Mouse (Mus musculus): ENCODE results near the gene Sult3a1.
"Not testable (repeated sequence)": the region's sequence is repeated elsewhere in the genome, so short reads cannot be mapped to it uniquely, and the experiment has no call there.

Sult3a1 gene

GRCm38 (mm10) chr10:33857421-33857820 lies at the start of gene Sult3a1:
Gene Sult3a1, plus strand, starts transcription at chr10:33857721.
- H3K27me3 ChIP-seq (ENCODE audit: control insufficient read depth, insufficient read depth, low read length, poor library complexity, severe bottlenecking): no peaks in the 10 kb centered on the region
- no peak for DNase-seq (ENCODE audit: low read depth, low spot score)
- no peaks in the 10 kb centered on the region for H3K36me3 ChIP-seq (ENCODE audit: control insufficient read depth, insufficient read depth, low read length, poor library complexity, severe bottlenecking)

GRCm38 (mm10) chr10:33811807-33812206 lies 45.7 kb upstream of the Sult3a1 start:
- DNase-seq (ENCODE audit: low read depth, low spot score): no peak
- H3K36me3 ChIP-seq (ENCODE audit: control insufficient read depth, insufficient read depth, low read length, poor library complexity, severe bottlenecking): no peaks in the 10 kb centered on the region
- no peaks in the 10 kb centered on the region for H3K27me3 ChIP-seq (ENCODE audit: control insufficient read depth, insufficient read depth, low read length, poor library complexity, severe bottlenecking)

GRCm38 (mm10) chr10:33814266-33814665 lies 43.3 kb upstream of the Sult3a1 start:
- DNase-seq (ENCODE audit: low read depth, low spot score): no peak
- no peaks in the 10 kb centered on the region for H3K36me3 ChIP-seq (ENCODE audit: control insufficient read depth, insufficient read depth, low read length, poor library complexity, severe bottlenecking)
- no peaks in the 10 kb centered on the region; the same call in 1 of the 2 replicates for H3K27me3 ChIP-seq (ENCODE audit: control insufficient read depth, insufficient read depth, low read length, poor library complexity, severe bottlenecking)

GRCm38 (mm10) chr10:33816923-33817322 lies 40.6 kb upstream of the Sult3a1 start:
- no peak for DNase-seq (ENCODE audit: low read depth, low spot score)
- no peaks in the 10 kb centered on the region; the same call in 1 of the 2 replicates for H3K27me3 ChIP-seq (ENCODE audit: control insufficient read depth, insufficient read depth, low read length, poor library complexity, severe bottlenecking)
- H3K36me3 ChIP-seq (ENCODE audit: control insufficient read depth, insufficient read depth, low read length, poor library complexity, severe bottlenecking): no peaks in the 10 kb centered on the region

- no peak for DNase-seq (ENCODE audit: low read depth, low spot score)
- Histone ChIP-seq H3K36me3 (ENCODE audit: control insufficient read depth, insufficient read depth, low read length, poor library complexity, severe bottlenecking) (no peaks in the 10 kb centered on the region), H3K27me3 (ENCODE audit: control insufficient read depth, insufficient read depth, low read length, poor library complexity, severe bottlenecking) (no peaks in the 10 kb centered on the region; the same call in 1 of the 2 replicates)
These were observed 36.6 kb upstream of the Sult3a1 start for GRCm38 (mm10) chr10:33820892-33821291.

- no peak for DNase-seq (ENCODE audit: low read depth, low spot score)
These were observed 8.5 kb downstream of the Sult3a1 start for GRCm38 (mm10) chr10:33865994-33866393.

GRCm38 (mm10) chr10:33870441-33870840 lies 12.9 kb downstream of the Sult3a1 start:
- no peak for DNase-seq (ENCODE audit: low read depth, low spot score)
- no peaks in the 10 kb centered on the region for H3K27me3 ChIP-seq (ENCODE audit: control insufficient read depth, insufficient read depth, low read length, poor library complexity, severe bottlenecking)
- H3K36me3 ChIP-seq (ENCODE audit: control insufficient read depth, insufficient read depth, low read length, poor library complexity, severe bottlenecking): no peaks in the 10 kb centered on the region

More at GRCm38 (mm10) chr10:33865994-33866393, 8.5 kb downstream of the Sult3a1 start:
- Histone ChIP-seq H3K27me3 (ENCODE audit: control insufficient read depth, insufficient read depth, low read length, poor library complexity, severe bottlenecking) (no peaks in the 10 kb centered on the region), H3K36me3 (ENCODE audit: control insufficient read depth, insufficient read depth, low read length, poor library complexity, severe bottlenecking) (no peaks in the 10 kb centered on the region)

- H3K36me3 ChIP-seq (ENCODE audit: control insufficient read depth, insufficient read depth, low read length, poor library complexity, severe bottlenecking): no peaks in the 10 kb centered on the region
- H3K27me3 ChIP-seq (ENCODE audit: control insufficient read depth, insufficient read depth, low read length, poor library complexity, severe bottlenecking): no peaks in the 10 kb centered on the region
- no peak for DNase-seq (ENCODE audit: low read depth, low spot score)
These were observed 15.3 kb downstream of the Sult3a1 start for GRCm38 (mm10) chr10:33872672-33873398.

GRCm38 (mm10) chr10:33882411-33882810 lies 24.9 kb downstream of the Sult3a1 start:
- DNase-seq (ENCODE audit: low read depth, low spot score); H3K36me3 ChIP-seq (ENCODE audit: control insufficient read depth, insufficient read depth, low read length, poor library complexity, severe bottlenecking); H3K27me3 ChIP-seq (ENCODE audit: control insufficient read depth, insufficient read depth, low read length, poor library complexity, severe bottlenecking): not testable (repeated sequence)

- DNase-seq (ENCODE audit: low read depth, low spot score); H3K36me3 ChIP-seq (ENCODE audit: control insufficient read depth, insufficient read depth, low read length, poor library complexity, severe bottlenecking); H3K27me3 ChIP-seq (ENCODE audit: control insufficient read depth, insufficient read depth, low read length, poor library complexity, severe bottlenecking): not testable (repeated sequence)
These were observed 44.0 kb downstream of the Sult3a1 start for GRCm38 (mm10) chr10:33901520-33901919.

- Histone ChIP-seq H3K36me3 (ENCODE audit: control insufficient read depth, insufficient read depth, low read length, poor library complexity, severe bottlenecking) (no peaks in the 10 kb centered on the region), H3K27me3 (ENCODE audit: control insufficient read depth, insufficient read depth, low read length, poor library complexity, severe bottlenecking) (peaks cover 2% of the 10 kb centered on the region; the same call in 1 of the 2 replicates)
- no peak for DNase-seq (ENCODE audit: low read depth, low spot score)
These were observed 47.3 kb downstream of the Sult3a1 start, which contains the start of gene Rsph4a for GRCm38 (mm10) chr10:33904530-33905481. Gene Rsph4a, plus strand, starts transcription at chr10:33905111.

GRCm38 (mm10) chr10:33905489-33905888 lies 48.0 kb downstream of the Sult3a1 start:
- Histone ChIP-seq H3K27me3 (ENCODE audit: control insufficient read depth, insufficient read depth, low read length, poor library complexity, severe bottlenecking) (peaks cover 2% of the 10 kb centered on the region; the same call in 1 of the 2 replicates), H3K36me3 (ENCODE audit: control insufficient read depth, insufficient read depth, low read length, poor library complexity, severe bottlenecking) (no peaks in the 10 kb centered on the region)
- no peak for DNase-seq (ENCODE audit: low read depth, low spot score)
